Mouse (Mus musculus) thymus, postnatal 0 days (tissue): ENCODE data around the gene Sec16b. TPM values are rescaled to one million over a fixed set of nuclear protein-coding genes. Genes with fewer than 3 reads are reported as not detected.
A peak's percentile ranks its signal among the peaks of the same experiment; 100 is the strongest.

Experiments used
- DNase-seq: peaks from one replicate; pipeline ENCODE4 v3.0.0-alpha.2; 2015; ENCODE audit warnings: low spot score
- polyA plus RNA-seq: library from polyadenylated mRNA; unstranded; fragments of >200 nt; fragmentation: Nextera tagmentation; extraction: Ambion mirVana; gene quantifications from 2 replicates; pipeline ENCODE4 v1.2.1, GENCODE M21; 2015

Sec16b gene
- polyA plus RNA-seq, 1 experiment from 2014 or later = 0.29 TPM

DNA sequence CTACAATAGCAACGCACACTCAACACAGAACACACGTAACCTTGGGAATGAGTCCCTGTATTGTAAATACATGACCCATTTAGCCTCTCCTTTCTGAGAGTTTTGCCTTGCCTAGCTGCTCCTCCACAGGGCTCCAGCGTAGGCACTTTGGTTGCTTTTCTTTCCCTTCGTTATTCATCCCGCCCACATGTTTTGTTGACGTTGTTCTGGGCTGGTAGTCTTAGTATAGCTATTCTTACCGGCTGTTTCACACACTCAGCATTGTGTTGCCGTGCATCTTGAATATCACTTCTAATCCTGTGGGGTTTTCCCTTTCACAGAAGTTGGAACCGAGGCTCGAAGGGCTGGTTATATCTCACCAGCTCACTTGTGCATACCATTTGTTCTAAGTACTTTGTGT lies 49.2 kb downstream of the Sec16b start:
- DNase-seq = no peak

DNA sequence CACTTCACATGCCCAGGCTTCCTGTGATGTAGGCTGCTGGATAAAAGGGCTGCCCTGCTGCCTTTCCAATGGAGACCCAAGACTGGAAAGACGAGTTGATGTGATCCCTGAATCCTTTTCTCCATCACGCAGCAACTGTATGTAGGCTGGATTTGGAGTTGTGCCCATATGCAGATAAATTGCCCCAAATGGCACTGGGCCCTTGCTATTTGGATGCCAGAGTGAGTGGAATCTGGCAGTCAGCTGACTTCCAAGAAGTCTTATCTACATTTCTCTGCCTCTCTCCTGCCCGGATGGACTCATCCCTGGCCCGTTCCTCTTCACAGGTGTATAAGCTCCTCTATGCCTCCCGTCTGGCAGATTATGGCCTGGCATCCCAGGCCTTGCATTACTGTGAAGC lies 49.9 kb downstream of the Sec16b start:
- DNase-seq = no peak

DNA sequence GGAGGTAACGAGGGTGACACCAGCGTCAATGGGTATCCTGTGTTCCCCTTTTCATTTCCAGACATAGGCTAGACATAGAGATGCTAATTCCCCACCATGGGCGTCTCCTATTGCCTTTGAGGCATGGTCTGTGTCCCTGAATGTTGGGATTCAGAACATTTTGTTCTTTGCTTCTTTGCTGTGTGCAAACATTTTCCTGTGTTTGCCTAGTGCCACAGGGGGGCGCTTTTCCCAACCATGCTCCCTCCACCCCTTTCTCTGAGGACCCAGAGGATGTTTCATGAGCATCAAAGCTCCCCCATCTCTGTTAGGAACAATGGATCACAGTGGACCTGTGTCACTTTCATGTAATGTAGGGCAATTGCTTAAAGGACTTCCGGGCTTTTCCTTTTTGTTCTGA lies 51.6 kb downstream of the Sec16b start:
- DNase-seq = no peak

DNA sequence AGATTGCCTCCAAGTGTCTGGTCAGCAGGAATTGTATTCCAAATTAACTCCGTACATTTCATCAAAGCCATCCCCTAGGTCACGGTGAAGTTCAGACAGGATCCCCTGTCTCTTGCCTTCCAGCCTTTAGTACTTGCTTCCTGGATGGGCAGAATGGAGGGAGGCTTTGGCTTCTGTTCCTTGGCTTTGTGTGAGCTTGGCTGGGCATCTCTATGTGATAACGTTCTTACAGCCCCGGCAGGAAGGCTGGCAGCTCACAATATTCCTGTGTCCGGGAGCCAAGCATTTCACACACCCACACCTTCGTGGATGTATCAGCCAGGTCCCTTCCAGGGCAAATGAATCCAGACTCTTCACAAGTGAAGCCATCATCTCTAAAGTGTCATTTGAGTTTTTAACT lies 53.5 kb downstream of the Sec16b start:
- DNase-seq = no peak

DNA sequence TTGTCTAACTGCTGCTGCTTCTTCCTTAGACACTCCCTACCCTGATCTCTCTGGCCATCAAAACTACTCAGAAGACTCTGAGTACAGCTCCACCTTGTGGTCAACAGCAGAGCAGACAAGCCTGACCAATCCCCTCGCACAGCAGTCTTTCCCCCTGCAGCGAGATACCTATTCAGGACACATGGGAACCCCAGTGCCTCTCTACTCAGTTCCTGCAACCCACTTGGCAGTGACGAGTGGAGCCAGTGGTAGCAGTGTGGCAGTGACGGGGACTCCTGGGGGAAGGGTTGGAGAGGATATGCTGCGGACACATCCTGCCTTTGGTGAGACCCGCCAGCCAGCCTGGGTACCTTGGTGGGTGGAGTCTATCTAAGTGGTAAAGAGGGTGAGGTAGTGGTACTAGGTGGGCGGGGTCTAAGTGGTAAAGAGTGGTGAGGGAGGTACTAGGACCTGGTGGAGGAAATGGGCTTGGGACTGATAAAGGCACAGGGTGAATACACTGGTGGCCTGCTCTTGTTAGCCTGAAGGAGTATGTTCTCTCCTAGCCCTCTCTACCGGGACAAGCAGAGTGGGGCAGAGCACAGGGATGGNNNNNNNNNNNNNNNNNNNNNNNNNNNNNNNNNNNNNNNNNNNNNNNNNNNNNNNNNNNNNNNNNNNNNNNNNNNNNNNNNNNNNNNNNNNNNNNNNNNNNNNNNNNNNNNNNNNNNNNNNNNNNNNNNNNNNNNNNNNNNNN lies 54.3 kb downstream of the Sec16b start:
- peak; percentile 39 for DNase-seq

DNA sequence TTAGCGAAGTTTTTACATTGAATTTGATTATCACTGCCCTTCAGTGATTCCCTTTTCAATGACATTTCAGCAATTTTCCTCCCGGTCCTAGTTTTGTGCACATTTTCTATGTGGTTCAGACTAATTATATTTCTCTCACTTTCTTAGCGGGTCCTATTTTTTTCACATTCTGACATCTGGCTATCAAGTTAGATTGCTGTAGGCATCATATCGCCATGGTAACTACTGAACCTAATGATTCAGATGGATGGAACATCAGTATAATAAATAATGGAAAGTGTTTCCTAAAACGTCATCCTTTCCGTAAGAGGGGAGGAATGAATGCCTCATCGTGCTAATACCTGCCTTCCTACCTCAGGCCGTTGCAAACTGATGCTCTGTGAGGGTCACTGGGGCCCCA lies 61.3 kb downstream of the Sec16b start:
- DNase-seq = no peak

DNA sequence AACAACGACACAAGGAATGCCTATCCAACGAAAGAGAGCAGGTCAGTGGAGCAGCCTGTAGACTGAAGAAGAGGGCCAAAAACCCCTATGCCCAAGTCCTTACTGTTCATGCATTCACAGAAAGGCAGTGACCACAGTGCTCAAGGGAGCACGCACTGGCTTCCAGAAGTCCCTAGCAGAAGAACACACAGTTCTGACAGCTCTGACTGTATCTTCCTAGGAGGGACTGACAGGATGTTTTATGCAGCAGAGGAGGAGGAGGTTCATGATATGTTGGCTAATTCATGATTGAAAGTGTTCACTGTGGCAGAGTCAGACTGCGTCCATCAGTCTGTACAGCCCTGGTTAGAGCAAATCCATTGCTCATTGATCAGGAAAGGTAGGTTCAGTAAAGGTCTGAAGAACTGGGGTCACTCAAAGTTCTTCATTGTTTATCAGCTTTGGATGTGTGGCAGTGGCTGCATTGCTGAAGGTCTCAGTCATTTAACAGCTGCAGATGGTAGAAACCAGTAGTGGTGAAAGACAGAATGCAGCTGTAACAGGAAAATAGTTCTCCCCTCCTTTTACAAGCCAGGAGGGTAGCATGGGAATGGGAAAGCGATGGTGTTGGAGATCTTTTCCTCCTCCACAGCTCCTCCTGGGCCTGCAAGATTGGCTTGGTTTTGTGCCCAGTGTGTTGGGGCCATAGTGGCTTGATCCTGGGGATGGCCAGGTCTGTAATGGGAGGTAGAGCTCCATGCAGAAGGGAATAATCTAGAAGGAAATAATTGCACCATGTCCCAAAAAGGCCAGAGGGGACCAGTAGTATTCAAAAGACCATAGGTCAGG lies 62.9 kb downstream of the Sec16b start:
- DNase-seq = no peak

DNA sequence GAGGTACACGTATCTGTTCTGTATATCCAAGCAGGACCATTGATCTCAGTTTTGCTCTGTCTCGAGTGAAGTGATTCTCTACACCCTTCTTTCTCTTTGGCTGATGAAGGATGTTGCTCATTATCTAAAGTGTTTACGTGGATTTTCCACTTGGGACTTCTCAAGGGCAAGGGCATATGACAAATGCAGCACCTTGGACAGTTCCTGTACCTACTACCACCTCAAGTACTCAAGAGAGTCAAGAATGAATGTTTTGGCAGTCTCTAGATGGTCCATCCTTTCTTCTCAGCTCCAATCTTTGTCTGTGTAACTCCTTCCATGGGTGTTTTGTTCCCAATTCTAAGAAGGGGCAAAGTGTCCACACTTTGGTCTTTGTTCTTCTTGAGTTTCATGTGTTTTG lies 68.8 kb downstream of the Sec16b start:
- no peak for DNase-seq

DNA sequence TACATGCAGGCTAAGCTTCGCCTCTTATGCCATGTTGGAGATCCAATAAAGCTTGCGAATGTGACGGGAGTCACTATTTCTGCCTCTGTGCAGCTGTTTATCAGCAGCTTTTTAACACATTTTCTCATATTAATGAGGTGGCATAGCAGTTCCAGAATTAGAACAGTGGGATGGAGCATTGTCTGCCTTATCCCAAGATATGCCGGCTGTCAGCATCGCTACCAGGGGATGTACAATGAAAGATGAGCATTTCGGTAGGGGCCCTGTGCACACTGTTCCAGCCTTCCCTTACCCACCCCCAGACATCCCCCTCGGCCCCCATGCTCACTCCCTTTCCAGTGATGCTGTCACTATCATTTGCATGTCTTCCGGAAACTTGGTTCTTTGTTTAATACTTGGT lies 71.8 kb downstream of the Sec16b start:
- DNase-seq = no peak

DNA sequence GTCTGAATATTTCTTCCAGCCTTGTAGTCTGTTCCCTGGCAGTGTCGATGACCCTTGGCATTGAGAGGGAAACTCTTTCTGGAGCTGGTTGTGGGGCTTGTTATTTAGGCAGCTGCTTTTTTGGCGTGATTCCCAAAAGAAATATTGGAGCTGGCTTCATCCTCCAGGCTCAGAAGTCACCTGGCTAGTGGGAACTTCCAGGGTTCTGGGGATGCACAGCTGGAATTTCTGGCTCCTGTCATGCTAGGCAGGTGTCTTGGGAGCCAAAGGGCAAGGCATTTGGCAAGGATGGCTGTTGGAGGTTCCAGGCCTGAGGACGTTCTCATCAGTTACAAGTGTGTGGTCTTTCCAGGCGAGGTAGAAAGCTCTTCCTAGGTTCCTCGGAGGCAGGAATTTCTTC lies 80.0 kb downstream of the Sec16b start:
- no peak for DNase-seq

DNA sequence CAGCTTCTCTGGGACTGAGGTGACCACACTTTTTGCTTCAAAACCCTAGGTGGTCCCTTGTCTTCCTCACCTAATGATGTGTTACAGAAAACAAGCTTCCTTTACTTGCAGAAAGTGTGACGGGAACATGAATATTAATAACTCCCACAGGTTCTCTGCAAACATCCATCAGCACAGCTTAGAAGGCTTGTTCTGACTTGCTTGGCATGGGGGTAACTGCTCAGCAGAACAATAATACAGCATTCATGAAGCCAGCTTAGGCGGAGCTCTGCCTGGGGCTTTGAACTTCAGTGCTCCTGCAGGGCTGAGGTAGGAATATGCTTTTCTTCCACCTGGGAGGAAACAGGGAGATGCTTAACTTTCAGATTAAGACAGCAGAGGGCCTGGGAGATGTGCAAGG lies 85.5 kb downstream of the Sec16b start:
- DNase-seq = no peak

DNA sequence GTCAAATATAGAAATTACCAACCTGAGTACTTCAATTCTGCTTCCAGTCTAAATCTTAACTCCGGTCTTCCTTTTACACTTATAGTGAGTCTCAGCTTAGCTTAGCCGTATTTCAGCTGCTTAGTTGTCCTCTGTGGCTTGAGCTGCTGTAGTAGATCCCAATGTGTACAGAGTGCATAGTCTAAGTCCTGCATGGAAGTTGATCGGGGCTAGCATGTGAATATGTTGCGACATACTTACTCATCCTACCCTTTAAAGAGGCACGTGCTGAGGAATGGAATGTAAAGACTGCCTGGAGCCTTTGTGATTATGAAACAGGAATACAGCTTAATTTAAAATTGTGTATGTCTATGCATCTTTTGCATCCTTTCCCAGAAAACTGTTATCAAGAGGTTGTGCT lies 88.0 kb downstream of the Sec16b start:
- DNase-seq = no peak

DNA sequence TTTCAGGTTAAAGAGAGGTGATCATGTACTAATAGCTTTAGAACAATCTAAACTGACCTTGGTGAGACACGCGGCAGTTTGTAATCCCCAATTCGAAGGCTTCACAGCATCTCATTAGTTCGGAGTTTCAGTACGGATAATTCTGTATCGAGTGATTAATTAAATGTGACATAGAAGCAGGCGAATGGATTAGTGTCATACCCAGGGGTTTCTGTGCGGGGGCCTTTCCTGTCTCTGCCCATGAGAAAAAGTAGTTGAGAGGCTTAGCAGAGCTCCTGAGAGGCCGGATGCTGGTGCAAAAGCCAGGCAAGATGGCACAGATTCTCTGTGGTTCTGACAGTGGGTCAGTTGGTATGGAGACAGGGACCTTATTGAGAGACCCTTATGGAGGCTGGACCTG lies 88.6 kb downstream of the Sec16b start:
- no peak for DNase-seq

DNA sequence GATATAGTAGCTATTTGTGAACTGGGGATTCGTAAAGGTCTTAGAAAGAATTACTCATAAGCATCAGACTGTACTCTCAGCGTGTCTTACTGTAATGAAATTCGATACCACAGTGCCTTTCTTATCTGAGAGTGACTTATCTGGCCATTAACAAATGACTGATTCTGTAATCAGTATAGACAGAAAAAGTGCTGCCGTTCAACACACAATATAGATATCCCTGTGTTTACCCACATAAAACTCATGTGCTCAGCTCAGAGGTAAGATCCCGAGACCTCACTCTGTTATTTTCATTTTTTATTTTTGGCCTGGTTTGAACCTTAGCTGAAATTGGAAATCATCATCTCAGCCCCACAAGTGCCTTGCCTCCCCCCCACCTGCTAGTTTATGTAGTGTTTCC lies 98.0 kb downstream of the Sec16b start:
- DNase-seq = no peak

Other genes with a start within 250 kb of the Sec16b start
- 2.4 and 3.9 TPM in 2 replicates for gene Rasal2, start 94.1 kb upstream of the Sec16b start, polyA plus RNA-seq
- 10.1 and 10.5 TPM in 2 replicates for gene Cryzl2, start 48.2 kb upstream of the Sec16b start, polyA plus RNA-seq